Mouse (Mus musculus) embryo, embryonic 9.5 days (tissue): ENCODE results near the gene Tshz3.

ENCODE experiments used
- DNase-seq: peaks from one replicate; pipeline ENCODE4 v3.0.0-alpha.2; 2017; ENCODE audit errors: extremely low spot score

Tshz3 gene

GRCm38 (mm10) chr7:36784243-36784773, 86.4 kb downstream of the Tshz3 start:
- DNase-seq: no peak

- DNase-seq: no peak
These were observed 88.9 kb downstream of the Tshz3 start for GRCm38 (mm10) chr7:36786713-36787421.

GRCm38 (mm10) chr7:36796392-36797187, 98.7 kb downstream of the Tshz3 start:
- no peak for DNase-seq
